In genomic region chr13:56726551-56726950, GRCm38 (mm10) we compare ENCODE assay signal across 24 mouse cellular contexts. TPM values are rescaled to one million over a fixed set of nuclear protein-coding genes. Genes with fewer than 3 reads are reported as not detected.
"Had no signal": no experiment of that assay in that cellular context is flagged by ENCODE, and none has a peak within 500 bp of the region (broad histone marks: within the 10 kb centered on the region; RNA-seq: fewer than 3 reads in every experiment).

No protein-coding gene starts in this region.

- DNase-seq: kidney, adult 18-20 months; kidney, adult 9 months; kidney, postnatal 14 days; kidney, postnatal 4 days; liver; lung, adult 18-20 months; lung, postnatal 10 days; lung, postnatal 36 days; retina, postnatal 1 day; right cerebral cortex, postnatal 4 days; thymus, postnatal 25 days had no signal

- ATAC-seq: inflammation-experienced regulatory T-cells, adult 6 months; intestine, embryonic 16.5 days; liver, embryonic 12.5 days; midbrain, embryonic 15.5 days had no signal

- H3K27ac ChIP-seq: limb, embryonic 10.5 days; limb, embryonic 13.5 days; liver, embryonic 12.5 days; liver, embryonic 15.5 days; lung, embryonic 15.5 days; midbrain, embryonic 10.5 days; midbrain, embryonic 15.5 days; neural tube, embryonic 13.5 days; stomach, postnatal 0 days had no signal

- H3K4me3 ChIP-seq: limb, embryonic 10.5 days; limb, embryonic 13.5 days; liver, embryonic 12.5 days; liver, embryonic 15.5 days; lung, embryonic 15.5 days; megakaryocyte, embryonic 14.5 days; midbrain, embryonic 10.5 days; midbrain, embryonic 15.5 days; neural tube, embryonic 13.5 days had no signal

- H3K4me1 ChIP-seq: limb, embryonic 10.5 days; limb, embryonic 13.5 days; liver, embryonic 12.5 days; liver, embryonic 15.5 days; lung, embryonic 15.5 days; midbrain, embryonic 15.5 days; neural tube, embryonic 13.5 days had no signal

- H3K27me3 ChIP-seq: limb, embryonic 13.5 days; liver, embryonic 12.5 days; liver, embryonic 15.5 days; lung, embryonic 15.5 days; megakaryocyte, embryonic 14.5 days; midbrain, embryonic 15.5 days; neural tube, embryonic 13.5 days had no signal

- H3K9me3 ChIP-seq: limb, embryonic 10.5 days; limb, embryonic 13.5 days; liver, embryonic 12.5 days; liver, embryonic 15.5 days; lung, embryonic 15.5 days; megakaryocyte, embryonic 14.5 days; midbrain, embryonic 10.5 days; midbrain, embryonic 15.5 days; neural tube, embryonic 13.5 days had no signal

- H3K4me2 ChIP-seq: limb, embryonic 13.5 days; liver, embryonic 12.5 days; liver, embryonic 15.5 days; lung, embryonic 15.5 days; midbrain, embryonic 15.5 days; neural tube, embryonic 13.5 days had no signal

- H3K9ac ChIP-seq: limb, embryonic 13.5 days; liver, embryonic 12.5 days; liver, embryonic 15.5 days; lung, embryonic 15.5 days; midbrain, embryonic 15.5 days; neural tube, embryonic 13.5 days had no signal

RNA-seq across cellular contexts. Expression of gene Gm45623, which starts 27.1 kb away (rescaled TPM):
- total RNA-seq: neutrophil, adult 5-6 weeks had no signal
- polyA plus RNA-seq: inflammation-experienced regulatory T-cells, adult 6 months; limb, embryonic 10.5 days; liver, embryonic 12.5 days; liver, embryonic 15.5 days; midbrain, embryonic 10.5 days had no signal
